Mouse (Mus musculus) thymus, adult 2 months (tissue): ENCODE data around the gene Cacna1c. TPM values are rescaled to one million over a fixed set of nuclear protein-coding genes. Genes with fewer than 3 reads are reported as not detected.

ENCODE experiments used
- DNase-seq: peaks from one replicate; pipeline ENCODE4 v3.0.0; 2021
- H3K27ac ChIP-seq: fragments of 200-500 bp; 2 replicates; pipeline ENCODE4 v1.5.1; 2012; ENCODE audit warnings: low read length, control low read depth; ENCODE audit not compliant: control insufficient read depth, insufficient read depth
- H3K27me3 ChIP-seq: fragments of 200-500 bp; 2 replicates; pipeline ENCODE4 v1.6.1; 2012; ENCODE audit warnings: mild to moderate bottlenecking, low read length, moderate library complexity, mixed read lengths; ENCODE audit not compliant: control insufficient read depth, insufficient read depth
- H3K36me3 ChIP-seq: fragments of 200-500 bp; 2 replicates; pipeline ENCODE4 v1.6.1; 2012; ENCODE audit warnings: mild to moderate bottlenecking, low read length, moderate library complexity; ENCODE audit not compliant: control insufficient read depth, insufficient read depth
- H3K4me1 ChIP-seq: fragments of 200-500 bp; replicated peaks from 2 replicates; pipeline ENCODE4 v1.6.1; 2012; ENCODE audit warnings: low read length; ENCODE audit not compliant: control insufficient read depth, insufficient read depth
- H3K4me3 ChIP-seq: fragments of 200-500 bp; 2 replicates; pipeline ENCODE4 v1.5.1; 2012; ENCODE audit warnings: mild to moderate bottlenecking, low read length, control low read depth, moderate library complexity; ENCODE audit not compliant: control insufficient read depth, insufficient read depth
- CTCF ChIP-seq: fragments of 200-500 bp; IDR thresholded peaks from 2 replicates; pipeline ENCODE4 v1.5.1; 2012; ENCODE audit warnings: mild to moderate bottlenecking, control low read depth, low read length, moderate library complexity, borderline replicate concordance; ENCODE audit not compliant: control insufficient read depth, poor library complexity, insufficient read depth; ENCODE audit errors: extremely low read depth
- POLR2A ChIP-seq: fragments of 200-500 bp; IDR thresholded peaks from 2 replicates; pipeline ENCODE4 v1.6.1; 2012; ENCODE audit warnings: mild to moderate bottlenecking, low read length, control low read depth, moderate library complexity; ENCODE audit not compliant: control insufficient read depth, poor library complexity, insufficient read depth; ENCODE audit errors: extremely low read depth
- WGBS: fragments of 180-500 bp; shearing (Covaris S2); methylation state at CpG from one replicate; pipeline ENCODE4 v1.1.7; 2018; 5-methylcytosine and 5-hydroxymethylcytosine counted together
- polyA plus RNA-seq: library from polyadenylated mRNA; depleted of rRNA; stranded (reverse); fragments of >200 nt; gene quantifications from 2 replicates; pipeline ENCODE4 v1.2.3, GENCODE M21; 2012

Gene Cacna1c
- polyA plus RNA-seq, 1 experiment, result 4.8 TPM

GRCm38 (mm10) chr6:118926669-118927068 lies 269.5 kb downstream of the Cacna1c start:
- TF ChIP-seq POLR2A (no peak), CTCF (no peak)
- 81% methylated on average over 3 of the region's 3 CpGs for WGBS
- Histone ChIP-seq H3K4me3 (no peak overlapping the region), H3K27ac (no peak overlapping the region), H3K36me3 (no peaks in the 10 kb centered on the region), H3K27me3 (no peaks in the 10 kb centered on the region), H3K4me1 (no peaks in the 10 kb centered on the region)
- DNase-seq, result no peak

GRCm38 (mm10) chr6:118924426-118924825 lies 271.8 kb downstream of the Cacna1c start:
- 95% methylated on average over 12 of the region's 12 CpGs for WGBS
- Histone ChIP-seq H3K27ac (no peak overlapping the region), H3K36me3 (no peaks in the 10 kb centered on the region), H3K4me3 (no peak overlapping the region), H3K27me3 (no peaks in the 10 kb centered on the region), H3K4me1 (no peaks in the 10 kb centered on the region)
- no peak for TF ChIP-seq POLR2A
- no peak for TF ChIP-seq CTCF
- no peak for DNase-seq

- no peak overlapping the region for H3K27ac ChIP-seq
- no peaks in the 10 kb centered on the region for H3K27me3 ChIP-seq
- DNase-seq, result no peak
- H3K4me1 ChIP-seq, result no peaks in the 10 kb centered on the region
- H3K36me3 ChIP-seq, result no peaks in the 10 kb centered on the region
- TF ChIP-seq POLR2A, result no peak
- no peak overlapping the region for H3K4me3 ChIP-seq
- 82% methylated on average over 2 of the region's 2 CpGs for WGBS
These were observed 272.3 kb downstream of the Cacna1c start for GRCm38 (mm10) chr6:118923926-118924325.

GRCm38 (mm10) chr6:118923212-118923577 lies 273.0 kb downstream of the Cacna1c start:
- WGBS, result 86% methylated on average over 5 of the region's 5 CpGs
- H3K4me1 ChIP-seq, result no peaks in the 10 kb centered on the region
- TF ChIP-seq POLR2A (no peak), CTCF (no peak)
- no peak overlapping the region for H3K4me3 ChIP-seq
- DNase-seq, result no peak
- no peak overlapping the region for H3K27ac ChIP-seq
- H3K27me3 ChIP-seq, result no peaks in the 10 kb centered on the region
- no peaks in the 10 kb centered on the region for H3K36me3 ChIP-seq

- H3K4me1 ChIP-seq, result no peaks in the 10 kb centered on the region
- no peak overlapping the region for H3K4me3 ChIP-seq
- peak; percentile 82; the same call in 1 of the 2 replicates for TF ChIP-seq CTCF
- no peak for TF ChIP-seq POLR2A
- no peak overlapping the region for H3K27ac ChIP-seq
- H3K36me3 ChIP-seq, result no peaks in the 10 kb centered on the region
- H3K27me3 ChIP-seq, result no peaks in the 10 kb centered on the region
- peak; percentile 77 for DNase-seq
- WGBS, result 37% methylated on average over 13 of the region's 13 CpGs
These were observed 273.6 kb downstream of the Cacna1c start for GRCm38 (mm10) chr6:118922328-118923211.

- 62% methylated on average over 4 of the region's 4 CpGs for WGBS
- no peak for DNase-seq
- no peaks in the 10 kb centered on the region for H3K27me3 ChIP-seq
- no peak overlapping the region for H3K4me3 ChIP-seq
- H3K4me1 ChIP-seq, result no peaks in the 10 kb centered on the region
- no peak for TF ChIP-seq CTCF
- TF ChIP-seq POLR2A, result no peak
- H3K36me3 ChIP-seq, result no peaks in the 10 kb centered on the region
- no peak overlapping the region for H3K27ac ChIP-seq
These were observed 288.0 kb downstream of the Cacna1c start for GRCm38 (mm10) chr6:118908176-118908575.
